Mouse (Mus musculus): ENCODE data around the gene Tbcd. TPM values are rescaled to one million over a fixed set of nuclear protein-coding genes. Genes with fewer than 3 reads are reported as not detected.

The Tbcd gene
- total RNA-seq, 2 experiments from 2014 or later: 34.7 to 37.1 TPM

DNA sequence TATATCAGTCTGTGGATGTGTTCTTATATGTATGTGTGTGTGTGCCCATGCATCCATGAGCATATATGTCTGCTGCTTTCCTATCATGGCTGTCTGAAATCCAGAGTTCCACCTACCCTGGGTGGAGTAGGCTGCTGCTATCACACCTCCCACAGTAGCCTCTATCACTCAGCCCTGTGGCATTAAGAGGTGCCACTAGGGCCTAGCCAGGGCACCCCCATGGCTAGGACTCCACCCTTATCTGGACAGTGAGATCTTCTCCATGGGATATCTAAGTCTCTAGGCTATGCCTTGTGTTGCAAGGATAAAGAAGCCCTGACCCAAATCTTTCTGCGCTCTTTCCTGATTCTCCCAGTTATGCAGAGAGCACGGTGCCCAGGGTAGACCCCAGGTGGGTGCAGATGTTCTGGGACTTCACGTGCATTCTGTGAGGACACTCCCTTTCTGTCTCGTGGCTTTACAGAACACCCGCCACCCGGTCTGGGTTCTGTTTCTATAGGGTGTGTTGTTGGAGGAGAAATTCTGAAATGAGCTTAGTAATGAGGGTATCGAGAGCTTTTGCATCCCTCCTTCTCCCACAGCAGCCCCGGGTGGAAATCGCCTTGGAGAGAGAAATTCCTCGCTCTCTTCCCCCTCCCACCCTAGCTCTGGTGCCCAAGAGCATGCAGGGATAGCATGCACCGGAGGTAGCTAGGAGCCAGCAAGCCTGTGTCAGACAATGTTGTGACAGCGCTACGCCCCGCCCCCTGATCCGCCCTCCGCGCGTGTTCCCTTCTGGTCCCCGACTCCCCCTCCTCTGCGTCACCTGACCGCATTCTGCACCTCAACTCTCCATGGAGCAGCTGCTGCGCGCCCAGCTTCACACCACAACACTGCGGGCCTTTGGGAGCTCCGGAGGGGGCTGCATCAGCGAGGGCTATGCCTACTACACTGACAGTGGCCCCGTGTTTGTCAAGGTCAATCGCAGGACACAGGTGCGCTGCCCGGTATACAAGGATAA, 17.3 kb upstream of the Tbcd start, which contains the start of gene Fn3k:
TSS of gene Fn3k (plus strand) at position 758 of the 1,000 bp plus-strand sequence.
- Histone ChIP-seq H3K4me3 (peak within 1 kb of the TSS; percentile 51), H3K27ac (peak within 1 kb of the TSS; percentile 86)
- TF ChIP-seq CTCF (IDR thresholded peaks at IDR 0.05): no peak; the same call in 1 of the 2 replicates
- DNase-seq (ENCODE audit: extremely low spot score in 1 of 2, low spot score in 2 of 2): peak; percentile 93 to 95
- intact Hi-C loops (cut with DNase I): loop anchor here (1.0 to 10.0 kb wide), 2 partner anchors 46 to 200 kb away; partner anchors contain the start of genes Narf and Rab40b

DNA sequence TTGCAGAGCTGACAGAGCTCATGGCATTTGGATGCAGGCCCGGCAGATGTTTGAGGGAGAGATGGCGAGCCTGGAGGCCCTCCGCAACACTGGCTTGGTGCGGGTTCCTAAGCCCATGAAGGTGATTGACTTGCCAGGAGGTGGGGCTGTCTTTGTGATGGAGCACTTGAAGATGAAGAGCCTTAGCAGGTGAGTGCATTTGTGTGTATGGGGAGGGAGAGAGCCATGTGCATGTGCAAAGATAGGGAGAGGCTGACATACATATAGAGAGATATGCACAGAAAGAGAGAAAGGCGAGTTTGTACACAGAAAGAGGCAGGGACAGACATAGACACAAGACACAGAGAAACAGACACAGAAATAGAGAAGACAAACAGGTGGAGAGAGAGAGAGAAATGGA, 14.5 kb upstream of the Tbcd start:
- intact Hi-C loops (cut with DNase I): loop anchor here (10.0 kb wide), 1 partner anchor 202 kb away; the partner anchor contains the start of gene Narf
- DNase-seq (ENCODE audit: extremely low spot score in 1 of 2, low spot score in 2 of 2): no peak
- Histone ChIP-seq H3K27ac (peak overlapping the region; percentile 32; the same call in 1 of the 2 replicates), H3K4me3 (peak overlapping the region; percentile 15; the same call in 1 of the 2 replicates)
- TF ChIP-seq CTCF (IDR thresholded peaks at IDR 0.05): no peak

DNA sequence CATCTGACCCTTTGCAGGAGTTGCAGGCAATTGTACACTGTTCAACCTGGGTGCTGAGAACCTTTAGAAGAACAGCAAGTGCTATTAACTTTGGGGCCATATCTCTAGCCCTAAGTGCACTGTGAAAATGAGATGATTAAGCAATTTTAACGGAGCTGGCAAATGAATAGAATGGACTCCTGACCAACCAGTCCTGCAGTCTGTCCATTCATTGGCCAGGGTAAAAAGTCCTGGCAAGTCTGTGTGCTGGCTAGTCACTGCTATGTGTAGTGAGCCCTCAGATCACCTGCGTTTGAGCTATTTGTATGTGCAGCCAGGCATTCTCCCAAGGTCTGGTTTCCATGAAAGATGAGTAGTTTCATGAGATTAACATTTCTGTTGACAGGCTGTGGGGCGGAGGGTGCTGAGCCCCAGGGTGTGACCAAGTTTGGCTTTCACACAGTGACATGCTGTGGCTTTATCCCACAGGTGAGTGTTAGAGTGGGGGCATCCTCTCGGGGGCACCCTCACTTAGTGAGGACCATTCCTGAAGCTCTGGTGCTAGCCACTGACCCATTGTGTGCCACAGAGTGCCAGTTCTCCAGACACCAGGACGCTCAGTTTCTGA, 12.0 kb upstream of the Tbcd start:
- Histone ChIP-seq H3K27ac (no peak overlapping the region), H3K4me3 (no peak overlapping the region)
- no peak for DNase-seq (ENCODE audit: extremely low spot score in 1 of 2, low spot score in 2 of 2)
- no peak for TF ChIP-seq CTCF (IDR thresholded peaks at IDR 0.05)
- intact Hi-C loops (cut with DNase I): loop anchor here (10.0 kb wide), 1 partner anchor 205 kb away; the partner anchor contains the start of gene Narf

- Histone ChIP-seq H3K27ac (no peak overlapping the region), H3K4me3 (no peak overlapping the region)
- DNase-seq (ENCODE audit: extremely low spot score in 1 of 2, low spot score in 2 of 2): no peak
- TF ChIP-seq CTCF (IDR thresholded peaks at IDR 0.05): no peak
- intact Hi-C loops (cut with DNase I): no loop called here
Observed at GRCm38 (mm10) chr11:121441653-121442052, 10.1 kb upstream of the Tbcd start.

- Histone ChIP-seq H3K4me3 (no peak overlapping the region), H3K27ac (no peak overlapping the region)
- intact Hi-C loops (cut with DNase I): no loop called here
- DNase-seq (ENCODE audit: extremely low spot score in 1 of 2, low spot score in 2 of 2): no peak
- no peak for TF ChIP-seq CTCF (IDR thresholded peaks at IDR 0.05)
Observed at GRCm38 (mm10) chr11:121442076-121442475, 9.7 kb upstream of the Tbcd start.

DNA sequence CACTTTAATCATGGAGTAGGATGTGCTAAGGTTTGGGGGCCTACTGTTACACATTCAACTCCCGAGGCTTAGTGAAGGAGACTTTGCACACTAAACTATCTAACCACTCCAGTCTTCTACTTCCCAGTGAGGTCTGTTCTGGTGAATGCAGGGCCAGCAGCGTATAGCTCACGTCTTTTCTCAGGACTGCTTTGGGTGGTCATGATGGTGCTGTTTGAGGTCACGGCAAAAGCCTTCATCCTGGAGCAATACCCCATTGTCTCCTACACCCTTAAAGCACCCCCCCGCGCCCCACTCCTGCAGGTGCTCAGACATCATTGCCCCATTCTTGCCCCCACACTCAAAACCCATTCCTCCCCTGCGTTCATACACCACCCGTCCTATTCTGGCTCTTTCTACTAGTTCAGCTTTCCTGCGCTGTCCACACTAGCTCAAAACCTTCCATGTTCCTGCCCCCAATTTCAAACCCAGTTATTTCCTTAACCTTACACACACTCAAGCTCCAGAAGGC, 478 bp upstream of the Tbcd start:
- intact Hi-C loops (cut with DNase I): no loop called here
- peak overlapping the region; percentile 90; the same call in 1 of the 2 replicates for H3K27ac ChIP-seq
- DNase-seq (ENCODE audit: extremely low spot score in 1 of 2, low spot score in 2 of 2): no peak
- peak overlapping the region; percentile 58 for H3K4me3 ChIP-seq
- TF ChIP-seq CTCF (IDR thresholded peaks at IDR 0.05): no peak

DNA sequence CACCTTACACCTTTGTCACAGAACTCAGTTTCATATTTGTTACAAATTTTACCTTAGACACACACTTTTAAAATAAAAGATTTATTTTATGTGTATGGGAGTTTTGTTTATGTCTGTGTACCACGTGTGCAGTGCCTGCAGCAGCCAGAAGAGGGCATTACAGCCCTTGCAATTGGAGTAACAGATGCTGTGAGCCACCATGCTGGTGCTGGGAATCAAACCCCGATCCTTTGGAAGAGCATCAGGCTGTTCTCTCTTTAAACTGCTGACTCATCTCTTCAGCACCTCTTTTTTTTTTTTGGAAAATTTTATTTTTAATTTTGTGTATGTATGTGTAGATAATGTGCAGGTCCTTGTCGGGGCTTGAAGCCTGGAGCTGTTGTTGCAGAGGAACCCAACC, 6.1 kb downstream of the Tbcd start:
- H3K27ac ChIP-seq: no peak overlapping the region
- no peak overlapping the region for H3K4me3 ChIP-seq
- DNase-seq (ENCODE audit: extremely low spot score in 1 of 2, low spot score in 2 of 2): no peak
- intact Hi-C loops (cut with DNase I): no loop called here
- peak; percentile 21 for TF ChIP-seq CTCF (IDR thresholded peaks at IDR 0.05)

DNA sequence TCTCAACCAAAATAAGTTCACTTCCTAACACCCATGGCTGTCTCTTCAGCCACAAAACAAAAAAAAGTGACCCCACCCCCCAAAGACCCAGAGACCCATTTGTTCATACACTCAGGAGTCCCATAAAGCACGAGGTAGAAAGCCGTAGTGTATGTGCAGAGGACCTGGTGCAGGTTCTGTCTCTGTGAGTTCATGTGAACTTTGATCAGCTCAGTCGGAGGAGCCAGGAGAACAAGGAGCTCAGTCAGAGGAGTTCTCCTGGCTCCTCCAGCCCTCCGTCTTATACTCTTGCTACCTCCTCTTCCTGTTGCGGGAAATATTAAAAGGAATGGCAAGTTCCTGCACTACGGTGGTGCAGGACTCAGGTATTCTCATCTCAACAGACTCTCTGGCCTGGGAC, 15.7 kb downstream of the Tbcd start:
- DNase-seq (ENCODE audit: extremely low spot score in 1 of 2, low spot score in 2 of 2): no peak
- intact Hi-C loops (cut with DNase I): no loop called here
- no peak overlapping the region for H3K27ac ChIP-seq
- TF ChIP-seq CTCF (IDR thresholded peaks at IDR 0.05): no peak
- H3K4me3 ChIP-seq: no peak overlapping the region

- H3K27ac ChIP-seq: no peak overlapping the region
- H3K4me3 ChIP-seq: no peak overlapping the region
- DNase-seq (ENCODE audit: extremely low spot score in 1 of 2, low spot score in 2 of 2): no peak
- intact Hi-C loops (cut with DNase I): loop anchor here (1.0 to 5.0 kb wide), 2 partner anchors 122 to 333 kb away; no protein-coding TSS in a partner anchor
- TF ChIP-seq CTCF (IDR thresholded peaks at IDR 0.05): no peak
Observed at GRCm38 (mm10) chr11:121474831-121475230, 23.1 kb downstream of the Tbcd start.

DNA sequence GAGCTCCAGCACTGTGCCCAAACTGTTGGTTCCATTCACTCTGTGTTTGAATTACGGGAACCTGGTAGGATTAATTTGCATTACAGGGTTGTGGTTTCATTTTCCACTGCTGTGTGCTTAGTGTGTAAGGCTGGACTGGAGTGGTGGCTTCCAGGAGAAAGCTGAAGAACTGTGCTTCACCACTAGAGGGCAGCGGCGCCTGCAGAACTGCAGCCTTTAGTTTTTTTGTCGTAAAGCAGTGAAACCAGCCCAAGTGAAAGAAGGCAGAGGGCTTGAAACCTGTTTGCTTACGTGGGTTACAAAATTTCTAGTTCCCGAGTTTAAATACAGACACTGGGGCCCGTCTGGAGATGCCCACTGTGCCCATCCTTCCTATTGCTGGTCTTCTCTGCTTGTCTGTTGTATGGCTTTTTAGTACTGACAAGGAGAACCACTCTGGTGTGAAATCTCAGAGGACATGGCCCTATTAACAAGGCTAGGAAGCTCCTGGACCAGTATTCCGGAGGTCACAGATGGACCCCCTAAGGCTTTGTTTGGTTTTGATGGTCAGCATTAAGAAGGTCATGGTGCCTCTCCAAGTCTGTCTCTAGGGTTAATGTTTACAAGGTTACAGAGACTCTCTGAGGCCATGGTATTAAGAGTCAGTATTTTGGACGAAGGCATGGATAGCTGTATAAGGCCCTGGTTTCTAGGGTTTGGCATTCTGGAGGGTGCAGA, 24.1 kb downstream of the Tbcd start:
- peak; percentile 95 for TF ChIP-seq CTCF (IDR thresholded peaks at IDR 0.05)
- DNase-seq (ENCODE audit: extremely low spot score in 1 of 2, low spot score in 2 of 2): peak; percentile 69 to 73
- intact Hi-C loops (cut with DNase I): loop anchor here (1.0 to 5.0 kb wide), 2 partner anchors 121 to 332 kb away; no protein-coding TSS in a partner anchor
- Histone ChIP-seq H3K27ac (no peak overlapping the region), H3K4me3 (no peak overlapping the region)

Measured in left cerebral cortex, adult 2 months (tissue).